Mouse (Mus musculus): ENCODE measurements around the gene Dctn5. TPM values are rescaled to one million over a fixed set of nuclear protein-coding genes. Genes with fewer than 3 reads are reported as not detected.

The Dctn5 gene
- total and polyA plus RNA-seq, 2 experiments from 2014 or later, result 28.9 to 44.4 TPM

- TF ChIP-seq EP300 (IDR thresholded peaks at IDR 0.05; ENCODE audit: low read depth), result no peak
- no peak for TF ChIP-seq CTCF (IDR thresholded peaks at IDR 0.05; ENCODE audit: low read depth)
- 83% methylated on average over 6 of the region's 6 CpGs for WGBS
- Histone ChIP-seq H3K9me3 (replicated peaks; ENCODE audit: control insufficient read depth, low read length) (no peaks in the 10 kb centered on the region), H3K4me2 (ENCODE audit: low read depth, low read length) (no peak overlapping the region), H3K27ac (ENCODE audit: low read depth) (no peak overlapping the region), H3K4me3 (ENCODE audit: low read depth, low read length) (no peak overlapping the region), H3K36me3 (replicated peaks; ENCODE audit: control insufficient read depth, insufficient read depth, low read length) (peaks cover 50% of the 10 kb centered on the region), H3K9ac (replicated peaks; ENCODE audit: low read depth, low read length) (no peak overlapping the region), H3K4me1 (ENCODE audit: control insufficient read depth, insufficient read depth) (no peaks in the 10 kb centered on the region), H3K27me3 (ENCODE audit: control insufficient read depth, insufficient read depth, low read length) (no peaks in the 10 kb centered on the region)
- DNase-seq (ENCODE audit: low spot score) (no peak), ATAC-seq (ENCODE audit: insufficient read depth, low read depth) (no peak)
Observed at GRCm38 (mm10) chr7:122170705-122171104, 37.9 kb downstream of the Dctn5 start.

DNA sequence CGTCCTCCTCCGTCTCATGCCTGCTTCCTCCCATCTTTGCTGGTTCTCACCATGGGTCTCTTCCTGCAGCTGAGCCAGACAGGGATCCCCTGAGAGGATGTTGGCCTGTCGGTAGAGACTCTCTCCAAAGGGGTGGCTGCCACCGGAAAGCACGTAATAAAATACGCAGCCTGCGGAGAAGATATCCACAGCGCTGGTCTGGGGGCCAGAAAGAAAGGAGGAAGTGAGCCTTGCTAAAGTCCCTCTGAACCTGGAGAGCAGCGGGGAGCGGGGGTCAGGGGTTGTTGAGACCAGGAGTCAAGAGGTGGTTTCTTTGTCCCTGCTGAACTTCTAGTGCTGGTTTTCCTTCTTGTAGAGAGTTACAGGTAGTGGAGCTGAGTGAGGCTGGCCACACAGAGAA, 38.8 kb downstream of the Dctn5 start:
- TF ChIP-seq CTCF (IDR thresholded peaks at IDR 0.05; ENCODE audit: low read depth) (no peak), EP300 (IDR thresholded peaks at IDR 0.05; ENCODE audit: low read depth) (no peak)
- no peak overlapping the region for H3K4me3 ChIP-seq (ENCODE audit: low read depth, low read length)

GRCm38 (mm10) chr7:122180720-122181119, 47.9 kb downstream of the Dctn5 start:
- WGBS, result 83% methylated on average over 7 of the region's 7 CpGs

More for the DNA sequence above, 38.8 kb downstream of the Dctn5 start:
- Histone ChIP-seq H3K36me3 (replicated peaks; ENCODE audit: control insufficient read depth, insufficient read depth, low read length) (peaks cover 40% of the 10 kb centered on the region), H3K27me3 (ENCODE audit: control insufficient read depth, insufficient read depth, low read length) (no peaks in the 10 kb centered on the region), H3K4me2 (ENCODE audit: low read depth, low read length) (no peak overlapping the region), H3K27ac (ENCODE audit: low read depth) (no peak overlapping the region), H3K9me3 (replicated peaks; ENCODE audit: control insufficient read depth, low read length) (no peaks in the 10 kb centered on the region), H3K4me1 (ENCODE audit: control insufficient read depth, insufficient read depth) (no peaks in the 10 kb centered on the region), H3K9ac (replicated peaks; ENCODE audit: low read depth, low read length) (no peak overlapping the region)
- 68% methylated on average over 10 of the region's 10 CpGs for WGBS
- no peak for DNase-seq (ENCODE audit: low spot score)
- no peak for ATAC-seq (ENCODE audit: insufficient read depth, low read depth)

DNA sequence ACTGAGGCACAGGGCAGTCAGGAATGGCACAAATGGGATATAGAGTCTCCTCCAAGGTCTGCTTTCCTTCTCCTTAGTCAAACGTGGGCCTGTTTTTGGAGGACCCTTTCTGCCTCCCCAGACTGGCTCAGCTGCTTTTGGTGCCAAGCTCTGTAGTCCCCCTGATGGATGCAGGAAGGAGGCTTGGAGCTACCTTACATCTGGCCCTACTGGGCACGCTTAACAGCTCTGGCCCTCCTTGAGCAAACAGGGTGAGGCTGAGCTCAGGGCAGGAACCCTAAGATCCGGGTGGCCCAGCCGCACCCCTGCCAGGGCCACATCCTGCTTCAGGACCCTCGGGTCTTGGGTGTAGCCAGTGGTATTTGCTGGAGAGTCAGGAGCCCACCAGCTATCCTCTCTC, 51.7 kb downstream of the Dctn5 start:
- 45% methylated on average over 5 of the region's 5 CpGs for WGBS
- DNase-seq (ENCODE audit: low spot score) (no peak), ATAC-seq (ENCODE audit: insufficient read depth, low read depth) (no peak)
- Histone ChIP-seq H3K36me3 (replicated peaks; ENCODE audit: control insufficient read depth, insufficient read depth, low read length) (no peaks in the 10 kb centered on the region), H3K9ac (replicated peaks; ENCODE audit: low read depth, low read length) (no peak overlapping the region), H3K27ac (ENCODE audit: low read depth) (no peak overlapping the region), H3K4me1 (ENCODE audit: control insufficient read depth, insufficient read depth) (no peaks in the 10 kb centered on the region), H3K4me3 (ENCODE audit: low read depth, low read length) (no peak overlapping the region), H3K27me3 (ENCODE audit: control insufficient read depth, insufficient read depth, low read length) (no peaks in the 10 kb centered on the region), H3K9me3 (replicated peaks; ENCODE audit: control insufficient read depth, low read length) (no peaks in the 10 kb centered on the region), H3K4me2 (ENCODE audit: low read depth, low read length) (no peak overlapping the region)
- TF ChIP-seq EP300 (IDR thresholded peaks at IDR 0.05; ENCODE audit: low read depth) (no peak), CTCF (IDR thresholded peaks at IDR 0.05; ENCODE audit: low read depth) (no peak)

More at GRCm38 (mm10) chr7:122180720-122181119, 47.9 kb downstream of the Dctn5 start:
- Histone ChIP-seq H3K9me3 (replicated peaks; ENCODE audit: control insufficient read depth, low read length) (no peaks in the 10 kb centered on the region), H3K4me2 (ENCODE audit: low read depth, low read length) (no peak overlapping the region), H3K36me3 (replicated peaks; ENCODE audit: control insufficient read depth, insufficient read depth, low read length) (no peaks in the 10 kb centered on the region), H3K27ac (ENCODE audit: low read depth) (no peak overlapping the region), H3K9ac (replicated peaks; ENCODE audit: low read depth, low read length) (no peak overlapping the region), H3K4me1 (ENCODE audit: control insufficient read depth, insufficient read depth) (no peaks in the 10 kb centered on the region), H3K27me3 (ENCODE audit: control insufficient read depth, insufficient read depth, low read length) (no peaks in the 10 kb centered on the region), H3K4me3 (ENCODE audit: low read depth, low read length) (no peak overlapping the region)
- DNase-seq (ENCODE audit: low spot score) (no peak), ATAC-seq (ENCODE audit: insufficient read depth, low read depth) (no peak)
- no peak for TF ChIP-seq EP300 (IDR thresholded peaks at IDR 0.05; ENCODE audit: low read depth)

DNA sequence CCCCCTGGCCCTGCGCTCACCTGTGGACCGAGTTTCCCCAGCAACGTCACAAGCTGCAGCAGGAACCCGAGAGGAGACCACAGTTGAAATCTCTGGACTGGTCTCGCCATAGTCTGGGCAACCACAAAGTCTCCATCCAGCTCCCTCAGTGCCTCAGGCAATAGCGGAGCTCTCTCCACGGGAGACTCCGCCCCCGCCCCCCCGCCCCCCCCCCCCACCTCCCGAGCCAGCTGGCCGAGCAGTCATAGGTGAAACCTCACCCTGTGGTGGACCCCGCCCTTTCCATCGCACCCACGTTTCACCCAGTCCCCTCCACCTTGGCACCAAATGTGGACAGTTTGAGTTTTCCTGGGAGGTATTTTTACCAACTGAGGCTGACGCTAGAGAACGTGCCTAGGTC, 53.2 kb downstream of the Dctn5 start, which contains the start of gene Ern2:
Gene Ern2 (minus strand): TSS at position 165 of the 400 bp plus-strand sequence.
- TF ChIP-seq EP300 (IDR thresholded peaks at IDR 0.05; ENCODE audit: low read depth) (no peak), CTCF (IDR thresholded peaks at IDR 0.05; ENCODE audit: low read depth) (no peak)
- Histone ChIP-seq H3K27ac (ENCODE audit: low read depth) (no peak within 1 kb of the TSS), H3K9ac (replicated peaks; ENCODE audit: low read depth, low read length) (no peak within 1 kb of the TSS), H3K4me1 (ENCODE audit: control insufficient read depth, insufficient read depth) (no peaks in the 10 kb centered on the region), H3K36me3 (replicated peaks; ENCODE audit: control insufficient read depth, insufficient read depth, low read length) (no peaks in the 10 kb centered on the region), H3K4me2 (ENCODE audit: low read depth, low read length) (no peak within 1 kb of the TSS), H3K27me3 (ENCODE audit: control insufficient read depth, insufficient read depth, low read length) (no peaks in the 10 kb centered on the region), H3K9me3 (replicated peaks; ENCODE audit: control insufficient read depth, low read length) (no peaks in the 10 kb centered on the region), H3K4me3 (ENCODE audit: low read depth, low read length) (no peak within 1 kb of the TSS)
- ATAC-seq (ENCODE audit: insufficient read depth, low read depth) (no peak), DNase-seq (ENCODE audit: low spot score) (no peak)
- WGBS, result 22% methylated on average over 15 of the region's 17 CpGs

GRCm38 (mm10) chr7:122189484-122189883, 56.6 kb downstream of the Dctn5 start:
- Histone ChIP-seq H3K36me3 (replicated peaks; ENCODE audit: control insufficient read depth, insufficient read depth, low read length) (no peaks in the 10 kb centered on the region), H3K9ac (replicated peaks; ENCODE audit: low read depth, low read length) (no peak overlapping the region), H3K27me3 (ENCODE audit: control insufficient read depth, insufficient read depth, low read length) (no peaks in the 10 kb centered on the region), H3K4me2 (ENCODE audit: low read depth, low read length) (no peak overlapping the region), H3K4me3 (ENCODE audit: low read depth, low read length) (no peak overlapping the region), H3K9me3 (replicated peaks; ENCODE audit: control insufficient read depth, low read length) (no peaks in the 10 kb centered on the region), H3K4me1 (ENCODE audit: control insufficient read depth, insufficient read depth) (no peaks in the 10 kb centered on the region), H3K27ac (ENCODE audit: low read depth) (no peak overlapping the region)
- DNase-seq (ENCODE audit: low spot score) (no peak), ATAC-seq (ENCODE audit: insufficient read depth, low read depth) (no peak)
- WGBS, result 37% methylated on average over 7 of the region's 7 CpGs
- TF ChIP-seq EP300 (IDR thresholded peaks at IDR 0.05; ENCODE audit: low read depth), result no peak
- TF ChIP-seq CTCF (IDR thresholded peaks at IDR 0.05; ENCODE audit: low read depth), result peak; percentile 73
